Mouse (Mus musculus) intestine, embryonic 14.5 days (tissue): ENCODE results near the gene Gm11238. TPM values are rescaled to one million over a fixed set of nuclear protein-coding genes. Genes with fewer than 3 reads are reported as not detected.
"Not testable (repeated sequence)": the region's sequence is repeated elsewhere in the genome, so short reads cannot be mapped to it uniquely, and the experiment has no call there.

Experiments
- ATAC-seq: fragments of 200-750 bp; cut with Nextera tagmentation; replicated peaks from 2 replicates; pipeline ENCODE4 v1.8.0; 2017; ENCODE audit warnings: low read depth, moderate number of reproducible peaks, moderate TSS enrichment, moderate library complexity; ENCODE audit not compliant: low FRiP score, low TSS enrichment
- DNase-seq: peaks from one replicate; pipeline ENCODE4 v3.0.0-alpha.2; 2018; ENCODE audit warnings: low spot score
- H3K27ac ChIP-seq: fragments of 300-500 bp; sonication (generic); 2 replicates; pipeline ENCODE4 v1.5.1; 2014; ENCODE audit warnings: low read depth, mild to moderate bottlenecking, control low read depth
- H3K27me3 ChIP-seq: fragments of 300-500 bp; sonication (generic); replicated peaks from 2 replicates; pipeline ENCODE4 v1.6.1; 2014; ENCODE audit warnings: low read length, control low read depth; ENCODE audit not compliant: control insufficient read depth, insufficient read depth
- H3K36me3 ChIP-seq: fragments of 300-500 bp; sonication (generic); 2 replicates; pipeline ENCODE4 v1.6.1; 2014; ENCODE audit warnings: low read length, control low read depth; ENCODE audit not compliant: control insufficient read depth, insufficient read depth
- H3K4me1 ChIP-seq: fragments of 300-500 bp; sonication (generic); replicated peaks from 2 replicates; pipeline ENCODE4 v1.6.1; 2014; ENCODE audit warnings: low read length, control low read depth, mixed read lengths; ENCODE audit not compliant: control insufficient read depth, insufficient read depth
- H3K4me2 ChIP-seq: fragments of 300-500 bp; sonication (generic); 2 replicates; pipeline ENCODE4 v1.6.1; 2014; ENCODE audit warnings: low read length
- H3K4me3 ChIP-seq: fragments of 300-500 bp; sonication (generic); 2 replicates; pipeline ENCODE4 v1.5.1; 2014; ENCODE audit warnings: low read depth, low read length, control low read depth, mixed read lengths
- H3K9ac ChIP-seq: fragments of 300-500 bp; sonication (generic); 2 replicates; pipeline ENCODE4 v1.6.1; 2014; ENCODE audit warnings: mild to moderate bottlenecking, low read length
- H3K9me3 ChIP-seq: fragments of 300-500 bp; sonication (generic); 2 replicates; pipeline ENCODE4 v1.6.1; 2016; ENCODE audit warnings: low read length, control low read depth; ENCODE audit not compliant: control insufficient read depth
- WGBS: fragments of 180-500 bp; shearing (Covaris S2); extraction: QIAGEN DNeasy Blood & Tissue Kit; methylation state at CpG from one replicate; pipeline ENCODE4 v1.1.7; 2014; 5-methylcytosine and 5-hydroxymethylcytosine counted together
- polyA plus RNA-seq: library from polyadenylated mRNA; unstranded; fragments of >200 nt; fragmentation: Nextera tagmentation; extraction: Ambion mirVana; gene quantifications from 2 replicates; pipeline ENCODE4 v1.2.1, GENCODE M21; 2014

Gene Gm11238
- not detected in 2 replicates for polyA plus RNA-seq

DNA sequence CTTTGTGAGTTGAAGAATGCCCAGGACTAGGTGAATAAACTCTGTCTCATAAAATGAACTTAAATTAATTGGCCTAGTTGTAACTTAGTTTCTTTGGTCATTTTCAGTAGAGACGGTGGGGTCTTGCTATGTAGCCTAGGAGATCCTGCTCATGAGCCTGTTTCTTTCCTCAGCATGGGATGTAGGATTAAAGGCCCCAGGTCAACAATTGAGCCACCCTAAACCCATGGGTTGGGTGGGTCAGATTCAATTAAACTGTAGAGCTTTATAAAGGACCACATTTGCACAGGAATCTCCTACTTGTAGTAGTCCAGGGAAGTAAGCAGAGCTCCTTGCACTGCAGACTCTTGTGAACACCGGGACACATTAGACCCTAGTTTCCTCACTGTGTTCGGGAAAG lies at the start of gene Gm11238:
Gene Gm11238 (plus strand): TSS at position 301 of the 400 bp plus-strand sequence.
- not testable (repeated sequence) for DNase-seq, H3K27me3 ChIP-seq, H3K9me3 ChIP-seq, H3K36me3 ChIP-seq, H3K4me1 ChIP-seq, H3K27ac ChIP-seq, H3K4me2 ChIP-seq, H3K4me3 ChIP-seq, ATAC-seq, H3K9ac ChIP-seq
- WGBS: no CpG with 5 or more reads among the region's 3 CpGs

- ATAC-seq (no peak), DNase-seq (no peak)
- H3K27ac ChIP-seq: no peak overlapping the region
- no peaks in the 10 kb centered on the region for H3K4me1 ChIP-seq
- H3K36me3 ChIP-seq: no peaks in the 10 kb centered on the region
- H3K27me3 ChIP-seq: no peaks in the 10 kb centered on the region
- H3K4me2 ChIP-seq: no peak overlapping the region
- H3K9me3 ChIP-seq: no peaks in the 10 kb centered on the region
- WGBS: 7% methylated on average over 3 of the region's 3 CpGs
- H3K9ac ChIP-seq: no peak overlapping the region
- H3K4me3 ChIP-seq: no peak overlapping the region
Observed at GRCm38 (mm10) chr4:73599248-73599647, 8.4 kb upstream of the Gm11238 start.

GRCm38 (mm10) chr4:73622684-73623083 lies 15.0 kb downstream of the Gm11238 start, which contains the start of gene Gm11237:
Gene Gm11237, plus strand, starts transcription at chr4:73622984.
- WGBS: no CpG with 5 or more reads among the region's 3 CpGs
- not testable (repeated sequence) for H3K36me3 ChIP-seq, H3K4me2 ChIP-seq, H3K4me1 ChIP-seq, ATAC-seq, H3K27ac ChIP-seq, H3K27me3 ChIP-seq, DNase-seq, H3K9ac ChIP-seq, H3K4me3 ChIP-seq, H3K9me3 ChIP-seq

DNA sequence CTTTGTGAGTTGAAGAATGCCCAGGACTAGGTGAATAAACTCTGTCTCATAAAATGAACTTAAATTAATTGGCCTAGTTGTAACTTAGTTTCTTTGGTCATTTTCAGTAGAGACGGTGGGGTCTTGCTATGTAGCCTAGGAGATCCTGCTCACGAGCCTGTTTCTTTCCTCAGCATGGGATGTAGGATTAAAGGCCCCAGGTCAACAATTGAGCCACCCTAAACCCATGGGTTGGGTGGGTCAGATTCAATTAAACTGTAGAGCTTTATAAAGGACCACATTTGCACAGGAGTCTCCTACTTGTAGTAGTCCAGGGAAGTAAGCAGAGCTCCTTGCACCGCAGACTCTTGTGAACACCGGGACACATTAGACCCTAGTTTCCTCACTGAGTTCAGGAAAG lies 30.1 kb downstream of the Gm11238 start, which contains the start of gene Gm11236:
Gene Gm11236 (plus strand): TSS at position 301 of the 400 bp plus-strand sequence.
- not testable (repeated sequence) for H3K9me3 ChIP-seq, ATAC-seq, H3K4me1 ChIP-seq, DNase-seq, H3K4me2 ChIP-seq, H3K27ac ChIP-seq, H3K36me3 ChIP-seq, H3K27me3 ChIP-seq, H3K9ac ChIP-seq, H3K4me3 ChIP-seq
- WGBS: no CpG with 5 or more reads among the region's 4 CpGs

DNA sequence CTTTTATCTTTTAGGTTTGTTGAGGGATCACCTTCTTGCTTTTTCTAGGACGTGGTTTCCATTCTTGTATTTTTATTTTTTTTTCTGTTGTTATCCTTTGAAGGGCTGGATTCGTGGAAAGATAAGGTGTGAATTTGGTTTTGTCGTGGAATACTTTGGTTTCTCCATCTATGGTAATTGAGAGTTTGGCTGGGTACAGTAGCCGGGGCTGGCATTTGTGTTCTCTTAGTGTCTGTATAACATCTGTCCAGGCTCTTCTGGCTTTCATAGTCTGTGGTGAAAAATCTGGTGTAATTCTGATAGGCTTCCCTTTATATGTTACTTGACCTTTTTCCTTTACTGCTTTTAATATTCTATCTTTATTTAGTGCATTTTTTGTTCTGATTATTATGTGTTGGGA lies 54.2 kb downstream of the Gm11238 start:
- not testable (repeated sequence) for H3K27me3 ChIP-seq

GRCm38 (mm10) chr4:73668054-73668453 lies 60.4 kb downstream of the Gm11238 start, which contains the start of gene Gm11239:
Gene Gm11239, plus strand, starts transcription at chr4:73668354.
- H3K4me1 ChIP-seq, H3K9me3 ChIP-seq, H3K4me3 ChIP-seq, H3K4me2 ChIP-seq, DNase-seq, H3K9ac ChIP-seq, H3K27me3 ChIP-seq, H3K36me3 ChIP-seq, H3K27ac ChIP-seq, ATAC-seq: not testable (repeated sequence)
- WGBS: no CpG with 5 or more reads among the region's 4 CpGs

More for the DNA sequence above, 54.2 kb downstream of the Gm11238 start:
- H3K4me1 ChIP-seq, H3K27ac ChIP-seq, H3K9me3 ChIP-seq, DNase-seq, H3K4me2 ChIP-seq, H3K4me3 ChIP-seq, H3K36me3 ChIP-seq, H3K9ac ChIP-seq, ATAC-seq: not testable (repeated sequence)
- 89% methylated on average over 4 of the region's 4 CpGs for WGBS

DNA sequence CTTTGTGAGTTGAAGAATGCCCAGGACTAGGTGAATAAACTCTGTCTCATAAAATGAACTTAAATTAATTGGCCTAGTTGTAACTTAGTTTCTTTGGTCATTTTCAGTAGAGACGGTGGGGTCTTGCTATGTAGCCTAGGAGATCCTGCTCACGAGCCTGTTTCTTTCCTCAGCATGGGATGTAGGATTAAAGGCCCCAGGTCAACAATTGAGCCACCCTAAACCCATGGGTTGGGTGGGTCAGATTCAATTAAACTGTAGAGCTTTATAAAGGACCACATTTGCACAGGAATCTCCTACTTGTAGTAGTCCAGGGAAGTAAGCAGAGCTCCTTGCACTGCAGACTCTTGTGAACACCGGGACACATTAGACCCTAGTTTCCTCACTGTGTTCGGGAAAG lies 75.5 kb downstream of the Gm11238 start, which contains the start of gene Gm428:
Gene Gm428 (plus strand): TSS at position 301 of the 400 bp plus-strand sequence.
- DNase-seq, H3K9ac ChIP-seq, H3K4me3 ChIP-seq, H3K4me1 ChIP-seq, H3K36me3 ChIP-seq, H3K27me3 ChIP-seq, ATAC-seq, H3K9me3 ChIP-seq, H3K27ac ChIP-seq, H3K4me2 ChIP-seq: not testable (repeated sequence)
- no CpG with 5 or more reads among the region's 4 CpGs for WGBS

Other genes starting within 250 kb of the Gm11238 start
- not detected in 2 replicates for gene Gm11487, start 202.8 kb upstream of the Gm11238 start, polyA plus RNA-seq
- gene Gm11237, start 15.1 kb downstream of the Gm11238 start, polyA plus RNA-seq: not detected in 2 replicates
- not detected in 2 replicates for gene Gm11236, start 30.2 kb downstream of the Gm11238 start, polyA plus RNA-seq
- gene Gm11239, start 60.5 kb downstream of the Gm11238 start, polyA plus RNA-seq: not detected in 2 replicates
- not detected in 2 replicates for gene Gm428, start 75.6 kb downstream of the Gm11238 start, polyA plus RNA-seq
- 6.6 and 7.7 TPM in 2 replicates for gene Rasef, start 183.1 kb downstream of the Gm11238 start, polyA plus RNA-seq